Mouse (Mus musculus): ENCODE data around the gene Mrpl55. TPM values are rescaled to one million over a fixed set of nuclear protein-coding genes. Genes with fewer than 3 reads are reported as not detected.
A peak's percentile ranks its signal among the peaks of the same experiment; 100 is the strongest.

The Mrpl55 gene
- polyA plus RNA-seq, 1 experiment from 2014 or later, result 94.7 TPM

DNA sequence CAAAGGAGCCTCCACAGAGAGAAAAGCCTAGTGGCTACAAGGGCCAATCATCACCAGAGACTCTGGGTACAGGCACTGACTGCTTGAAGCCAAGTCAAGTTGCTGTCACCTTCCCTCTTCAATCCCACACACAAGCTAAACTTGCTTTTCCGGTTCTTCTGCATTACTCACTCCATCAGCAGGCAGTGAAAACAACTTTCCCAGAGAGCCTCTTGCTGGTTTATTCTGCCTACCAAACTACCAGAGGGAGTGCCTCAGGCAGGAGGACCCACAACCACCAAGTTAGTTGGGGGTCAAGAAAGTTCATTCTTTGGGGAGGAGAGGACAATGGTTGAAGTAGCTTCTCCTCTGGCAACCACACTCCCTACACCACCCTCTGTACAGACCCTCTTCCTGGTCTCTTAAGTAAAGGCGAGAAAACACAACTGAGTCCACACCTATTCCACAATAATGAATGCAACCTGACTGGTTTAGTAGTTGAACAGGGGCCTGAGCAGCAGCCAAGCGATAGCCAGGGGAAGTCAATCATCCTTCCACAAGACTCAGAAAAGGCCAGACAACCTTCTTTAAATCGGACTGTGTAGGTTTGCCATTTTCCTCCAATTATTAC, 16.2 kb downstream of the Mrpl55 start:
- Histone ChIP-seq H3K4me1 (replicated peaks) (0 out of 2 replicates have a peak, but pooled peaks cover 2% of the 10 kb centered on the region), H3K4me2 (no peak overlapping the region), H3K27me3 (no peaks in the 10 kb centered on the region), H3K27ac (0 out of 2 replicates have a peak overlapping the region, but pooled peaks have one; percentile 1), H3K4me3 (replicated peaks) (no peak overlapping the region), H3K9me3 (no peaks in the 10 kb centered on the region), H3K36me3 (peaks cover 69% of the 10 kb centered on the region), H3K9ac (replicated peaks) (no peak overlapping the region)
- ATAC-seq (ENCODE audit: insufficient number of reproducible peaks, insufficient read depth, low FRiP score, low TSS enrichment, low read depth), result no peak
- WGBS, result 83% methylated on average over 4 of the region's 4 CpGs

DNA sequence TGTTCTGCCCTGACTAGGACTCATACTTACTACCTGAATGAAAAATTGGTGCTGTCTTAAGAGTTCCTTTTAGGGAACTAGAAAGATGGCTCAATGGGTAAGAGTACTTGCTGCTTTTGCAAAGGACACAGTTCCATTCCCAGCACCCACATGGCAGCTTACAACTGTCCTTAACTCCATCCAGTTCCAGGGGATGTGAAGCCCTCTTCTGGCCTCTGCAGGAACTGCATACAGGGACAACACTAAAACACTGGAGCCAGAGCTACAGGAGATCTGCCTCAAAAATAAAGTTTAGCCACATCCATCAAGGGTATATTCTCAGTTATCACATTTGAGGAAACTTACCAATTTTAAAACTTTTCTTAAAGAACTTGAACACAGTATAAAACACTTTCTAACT, 16.8 kb downstream of the Mrpl55 start:
- no peak overlapping the region for H3K27ac ChIP-seq
- H3K4me1 ChIP-seq (replicated peaks), result peaks cover 8% of the 10 kb centered on the region; the same call in 1 of the 2 replicates
- no peak overlapping the region for H3K9ac ChIP-seq (replicated peaks)
- H3K9me3 ChIP-seq, result no peaks in the 10 kb centered on the region
- H3K36me3 ChIP-seq, result peaks cover 74% of the 10 kb centered on the region
- H3K27me3 ChIP-seq, result no peaks in the 10 kb centered on the region
- H3K4me2 ChIP-seq, result no peak overlapping the region
- no peak overlapping the region for H3K4me3 ChIP-seq (replicated peaks)
- no peak for ATAC-seq (ENCODE audit: insufficient number of reproducible peaks, insufficient read depth, low FRiP score, low TSS enrichment, low read depth)

DNA sequence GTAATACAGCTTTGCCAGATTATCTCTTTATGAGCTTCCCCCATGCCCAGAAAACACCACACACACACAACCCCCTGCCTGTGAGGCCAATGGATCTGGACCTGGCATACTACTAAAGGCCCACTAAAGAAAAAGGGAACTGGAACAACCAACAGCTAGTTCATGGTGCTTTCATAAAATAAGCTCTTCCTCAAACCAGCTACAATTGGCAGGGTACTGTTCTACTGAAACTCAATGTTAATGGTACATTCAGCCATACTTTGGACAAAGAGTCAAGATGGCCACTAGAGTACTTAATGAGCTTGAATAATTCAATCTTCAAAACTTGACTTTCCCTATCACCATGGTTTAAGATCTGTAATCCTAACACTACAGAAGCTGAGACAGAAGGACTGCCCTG, 19.3 kb downstream of the Mrpl55 start:
- peaks cover 53% of the 10 kb centered on the region for H3K36me3 ChIP-seq

DNA sequence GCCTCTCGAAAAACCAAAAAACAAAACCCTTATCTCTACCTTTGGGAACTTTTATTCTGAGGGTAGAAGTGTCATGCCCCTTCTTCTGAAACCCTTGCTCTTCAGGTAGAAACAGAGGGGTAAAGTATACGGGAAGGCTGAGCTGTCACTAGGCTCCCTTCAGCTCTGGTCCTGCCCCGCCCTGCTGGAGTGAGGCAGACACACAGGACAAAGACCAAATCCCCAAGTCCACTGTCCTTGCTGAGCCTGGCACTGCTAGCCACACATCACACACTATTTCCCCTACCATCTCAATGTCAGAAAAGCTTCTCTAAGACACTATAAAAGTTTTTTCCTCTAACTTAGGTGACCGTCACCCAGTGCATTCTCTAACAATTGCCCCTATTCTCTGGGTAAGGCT, 20.0 kb downstream of the Mrpl55 start:
- WGBS, result 89% methylated on average over 4 of the region's 4 CpGs
- Histone ChIP-seq H3K27me3 (no peaks in the 10 kb centered on the region), H3K4me3 (replicated peaks) (no peak overlapping the region), H3K4me1 (replicated peaks) (peaks cover 33% of the 10 kb centered on the region), H3K9ac (replicated peaks) (no peak overlapping the region), H3K9me3 (no peaks in the 10 kb centered on the region), H3K36me3 (peaks cover 49% of the 10 kb centered on the region), H3K27ac (no peak overlapping the region), H3K4me2 (no peak overlapping the region)
- no peak for ATAC-seq (ENCODE audit: insufficient number of reproducible peaks, insufficient read depth, low FRiP score, low TSS enrichment, low read depth)

More for the DNA sequence above, 19.3 kb downstream of the Mrpl55 start:
- Histone ChIP-seq H3K27me3 (no peaks in the 10 kb centered on the region), H3K9ac (replicated peaks) (no peak overlapping the region), H3K4me1 (replicated peaks) (peaks cover 28% of the 10 kb centered on the region), H3K4me2 (no peak overlapping the region), H3K27ac (no peak overlapping the region), H3K4me3 (replicated peaks) (no peak overlapping the region), H3K9me3 (no peaks in the 10 kb centered on the region)
- no peak for ATAC-seq (ENCODE audit: insufficient number of reproducible peaks, insufficient read depth, low FRiP score, low TSS enrichment, low read depth)

DNA sequence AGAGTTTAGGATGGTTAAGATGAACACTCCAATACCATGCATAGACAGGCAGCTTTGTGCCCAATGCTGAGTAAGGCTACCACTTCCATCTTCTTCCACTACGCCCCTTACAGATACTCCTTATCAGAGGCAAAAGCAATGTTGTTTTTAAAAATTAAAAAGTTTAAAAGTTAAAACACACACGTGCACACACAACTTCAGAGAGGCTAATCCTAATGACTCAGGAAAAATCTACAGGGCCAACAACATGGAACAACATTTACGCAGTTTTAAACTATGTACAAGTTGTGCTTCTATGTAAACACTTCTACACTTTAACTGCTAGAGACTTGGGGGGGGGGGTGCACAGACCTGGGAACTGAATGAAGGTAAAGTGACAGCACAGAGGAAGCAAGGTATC, 21.7 kb downstream of the Mrpl55 start:
- H3K9me3 ChIP-seq, result no peaks in the 10 kb centered on the region
- no peak overlapping the region for H3K9ac ChIP-seq (replicated peaks)
- H3K36me3 ChIP-seq, result peaks cover 33% of the 10 kb centered on the region
- WGBS, result 94% methylated on average over 3 of the region's 3 CpGs
- ATAC-seq (ENCODE audit: insufficient number of reproducible peaks, insufficient read depth, low FRiP score, low TSS enrichment, low read depth), result no peak
- no peak overlapping the region for H3K4me3 ChIP-seq (replicated peaks)
- H3K27ac ChIP-seq, result no peak overlapping the region
- H3K4me1 ChIP-seq (replicated peaks), result peaks cover 39% of the 10 kb centered on the region
- H3K4me2 ChIP-seq, result no peak overlapping the region
- H3K27me3 ChIP-seq, result no peaks in the 10 kb centered on the region

DNA sequence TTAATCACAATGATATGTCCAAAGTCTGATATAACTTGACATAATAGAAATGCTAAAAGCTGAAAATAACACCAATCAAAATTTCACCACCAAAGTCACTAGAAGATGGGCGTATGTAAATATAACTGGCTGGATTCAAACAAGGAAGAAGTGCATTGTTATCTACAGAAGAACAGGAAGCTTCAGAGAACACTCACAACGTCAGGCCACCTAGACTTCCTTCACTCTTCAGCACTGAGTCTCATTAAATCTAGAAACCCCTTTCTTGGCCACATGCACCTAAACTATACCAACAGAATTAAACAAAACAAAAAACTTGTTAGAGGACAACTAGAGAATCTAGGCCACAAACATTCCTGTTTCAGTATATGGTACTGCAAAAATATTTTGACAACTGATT, 22.2 kb downstream of the Mrpl55 start:
- ATAC-seq (ENCODE audit: insufficient number of reproducible peaks, insufficient read depth, low FRiP score, low TSS enrichment, low read depth), result no peak
- no peak overlapping the region for H3K4me2 ChIP-seq
- peaks cover 39% of the 10 kb centered on the region for H3K4me1 ChIP-seq (replicated peaks)
- 74% methylated on average over 2 of the region's 2 CpGs for WGBS
- peaks cover 29% of the 10 kb centered on the region for H3K36me3 ChIP-seq
- no peaks in the 10 kb centered on the region for H3K9me3 ChIP-seq
- H3K27ac ChIP-seq, result no peak overlapping the region
- no peaks in the 10 kb centered on the region for H3K27me3 ChIP-seq
- H3K9ac ChIP-seq (replicated peaks), result no peak overlapping the region
- no peak overlapping the region for H3K4me3 ChIP-seq (replicated peaks)

DNA sequence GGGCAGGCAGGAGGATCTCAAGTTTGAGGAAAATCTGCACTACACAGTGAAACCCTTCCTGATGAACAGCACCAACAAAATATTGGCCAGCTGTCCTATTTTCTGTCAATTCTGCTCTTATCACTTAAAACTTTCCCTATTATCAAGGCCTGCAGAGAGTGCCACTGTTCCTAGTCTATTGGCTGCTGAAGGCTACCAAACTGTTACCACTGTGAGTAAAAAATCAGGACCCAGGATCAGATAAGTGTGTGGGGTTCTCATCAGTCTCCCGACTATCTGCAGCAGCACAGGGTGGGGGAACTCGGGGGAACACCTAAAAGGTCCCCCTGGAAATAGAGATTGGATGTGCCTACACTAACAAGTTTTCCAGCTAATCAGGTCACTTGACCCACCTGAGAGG, 22.9 kb downstream of the Mrpl55 start:
- H3K4me3 ChIP-seq (replicated peaks), result no peak overlapping the region; the same call in 1 of the 2 replicates
- no peaks in the 10 kb centered on the region for H3K27me3 ChIP-seq
- peaks cover 39% of the 10 kb centered on the region for H3K4me1 ChIP-seq (replicated peaks)
- WGBS, result 85% methylated on average over 2 of the region's 2 CpGs
- H3K36me3 ChIP-seq, result peaks cover 23% of the 10 kb centered on the region
- 0 out of 2 replicates have a peak overlapping the region, but pooled peaks have one; percentile 27 for H3K9ac ChIP-seq (replicated peaks)
- peak overlapping the region; percentile 81 for H3K4me2 ChIP-seq
- no peak overlapping the region for H3K27ac ChIP-seq
- no peaks in the 10 kb centered on the region for H3K9me3 ChIP-seq
- no peak for ATAC-seq (ENCODE audit: insufficient number of reproducible peaks, insufficient read depth, low FRiP score, low TSS enrichment, low read depth)

DNA sequence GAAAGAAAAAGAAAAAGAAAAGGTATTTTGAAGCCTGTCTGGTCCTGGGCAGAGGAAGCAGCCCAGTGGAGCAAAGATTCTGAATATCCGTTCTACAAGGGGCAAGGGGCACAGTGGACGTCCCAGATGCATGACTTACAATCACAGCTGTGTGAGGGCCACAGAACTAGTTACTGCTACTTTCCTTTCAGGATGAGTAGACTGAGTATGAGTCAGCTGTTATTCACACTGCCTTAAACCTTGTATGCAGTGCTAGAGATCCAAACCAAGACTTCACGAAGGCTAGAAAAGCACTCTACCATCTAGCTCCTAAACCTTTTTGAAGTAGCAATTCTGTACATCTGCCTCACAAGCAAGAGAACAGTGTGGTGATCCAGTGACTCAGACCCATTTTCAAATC, 24.0 kb downstream of the Mrpl55 start:
- Histone ChIP-seq H3K9ac (replicated peaks) (peak overlapping the region; percentile 99), H3K4me3 (replicated peaks) (peak overlapping the region; percentile 99), H3K4me1 (replicated peaks) (peaks cover 39% of the 10 kb centered on the region), H3K27ac (no peak overlapping the region), H3K36me3 (peaks cover 15% of the 10 kb centered on the region), H3K27me3 (no peaks in the 10 kb centered on the region), H3K4me2 (peak overlapping the region; percentile 81), H3K9me3 (no peaks in the 10 kb centered on the region)
- WGBS, result 77% methylated on average over 3 of the region's 3 CpGs
- ATAC-seq (ENCODE audit: insufficient number of reproducible peaks, insufficient read depth, low FRiP score, low TSS enrichment, low read depth), result no peak

DNA sequence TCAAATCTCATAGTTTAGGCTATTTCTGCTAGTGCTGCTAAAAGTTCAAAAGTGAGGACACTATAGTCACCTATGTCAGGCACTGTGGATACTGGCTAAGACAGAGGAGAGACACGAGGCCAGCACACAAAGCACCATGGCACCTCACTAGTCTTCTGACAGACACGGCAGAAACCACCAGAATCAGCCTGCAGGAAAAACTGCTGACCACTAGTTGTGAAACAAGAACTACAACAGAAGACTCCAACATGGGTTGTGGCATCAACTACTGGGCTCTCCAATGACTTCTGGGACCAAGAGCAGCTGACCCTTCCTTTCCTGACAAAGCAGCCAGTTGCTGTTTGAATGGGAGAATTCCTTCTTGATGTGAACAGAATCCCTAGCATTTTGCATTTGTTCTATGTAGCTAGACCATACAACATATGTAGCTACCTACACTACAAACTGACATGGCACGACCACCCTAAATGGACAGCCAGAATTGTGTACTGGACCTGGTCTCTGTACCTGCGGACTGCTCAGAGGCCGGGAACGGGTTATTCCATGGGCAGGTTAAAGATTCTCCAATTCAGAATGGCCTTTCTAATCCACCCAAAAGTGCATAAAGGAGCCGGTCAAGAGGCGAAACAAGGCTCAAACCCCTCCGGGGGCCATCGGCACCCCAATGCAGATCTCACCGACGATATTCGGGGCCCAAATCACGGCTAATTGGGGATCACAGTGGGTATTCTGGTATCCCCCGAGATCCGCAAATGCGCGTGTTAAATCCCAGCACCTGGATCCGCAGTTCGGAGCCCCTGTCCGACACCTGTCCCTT, 24.7 kb downstream of the Mrpl55 start:
- peaks cover 39% of the 10 kb centered on the region for H3K4me1 ChIP-seq (replicated peaks)
- WGBS, result 5% methylated on average over 21 of the region's 21 CpGs
- H3K9me3 ChIP-seq, result no peaks in the 10 kb centered on the region
- peak overlapping the region; percentile 99 for H3K9ac ChIP-seq (replicated peaks)
- peak overlapping the region; percentile 81 for H3K4me2 ChIP-seq
- peaks cover 15% of the 10 kb centered on the region for H3K36me3 ChIP-seq
- no peak for ATAC-seq (ENCODE audit: insufficient number of reproducible peaks, insufficient read depth, low FRiP score, low TSS enrichment, low read depth)
- H3K27ac ChIP-seq, result peak overlapping the region; percentile 97
- H3K27me3 ChIP-seq, result no peaks in the 10 kb centered on the region
- peak overlapping the region; percentile 99 for H3K4me3 ChIP-seq (replicated peaks)

DNA sequence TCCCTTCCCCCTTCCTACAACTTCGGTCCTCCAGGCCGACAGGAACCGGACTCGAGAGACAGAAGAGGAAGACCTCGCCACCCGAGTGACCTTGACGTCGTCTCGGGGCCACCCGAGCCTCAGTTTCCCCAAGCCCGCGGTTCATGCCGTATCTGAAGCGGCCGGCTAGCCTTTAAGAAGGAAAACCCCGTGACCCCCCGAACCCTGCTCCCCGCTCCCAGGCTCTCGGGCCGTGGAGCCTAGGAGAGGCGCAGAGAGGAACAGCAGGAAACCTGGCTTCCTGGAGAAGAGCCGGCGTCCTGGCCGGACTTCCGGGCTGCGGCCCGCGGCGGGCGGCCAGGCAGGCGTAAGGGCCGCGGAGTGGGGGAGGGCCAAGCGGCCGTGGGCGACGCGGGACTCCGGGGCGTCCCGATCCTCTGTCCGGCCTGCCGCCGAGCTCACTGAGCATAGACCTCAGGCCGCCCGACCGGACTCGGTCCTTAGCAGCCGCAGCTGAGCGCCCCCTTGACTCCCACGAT, 25.4 kb downstream of the Mrpl55 start:
- peak; percentile 71 for ATAC-seq (ENCODE audit: insufficient number of reproducible peaks, insufficient read depth, low FRiP score, low TSS enrichment, low read depth)
- Histone ChIP-seq H3K9me3 (no peaks in the 10 kb centered on the region), H3K4me3 (replicated peaks) (peak overlapping the region; percentile 99), H3K27ac (peak overlapping the region; percentile 97), H3K4me2 (peak overlapping the region; percentile 81), H3K36me3 (peaks cover 14% of the 10 kb centered on the region), H3K4me1 (replicated peaks) (peaks cover 39% of the 10 kb centered on the region), H3K27me3 (no peaks in the 10 kb centered on the region), H3K9ac (replicated peaks) (peak overlapping the region; percentile 99)
- under 1% methylated on average over 47 of the region's 51 CpGs for WGBS

DNA sequence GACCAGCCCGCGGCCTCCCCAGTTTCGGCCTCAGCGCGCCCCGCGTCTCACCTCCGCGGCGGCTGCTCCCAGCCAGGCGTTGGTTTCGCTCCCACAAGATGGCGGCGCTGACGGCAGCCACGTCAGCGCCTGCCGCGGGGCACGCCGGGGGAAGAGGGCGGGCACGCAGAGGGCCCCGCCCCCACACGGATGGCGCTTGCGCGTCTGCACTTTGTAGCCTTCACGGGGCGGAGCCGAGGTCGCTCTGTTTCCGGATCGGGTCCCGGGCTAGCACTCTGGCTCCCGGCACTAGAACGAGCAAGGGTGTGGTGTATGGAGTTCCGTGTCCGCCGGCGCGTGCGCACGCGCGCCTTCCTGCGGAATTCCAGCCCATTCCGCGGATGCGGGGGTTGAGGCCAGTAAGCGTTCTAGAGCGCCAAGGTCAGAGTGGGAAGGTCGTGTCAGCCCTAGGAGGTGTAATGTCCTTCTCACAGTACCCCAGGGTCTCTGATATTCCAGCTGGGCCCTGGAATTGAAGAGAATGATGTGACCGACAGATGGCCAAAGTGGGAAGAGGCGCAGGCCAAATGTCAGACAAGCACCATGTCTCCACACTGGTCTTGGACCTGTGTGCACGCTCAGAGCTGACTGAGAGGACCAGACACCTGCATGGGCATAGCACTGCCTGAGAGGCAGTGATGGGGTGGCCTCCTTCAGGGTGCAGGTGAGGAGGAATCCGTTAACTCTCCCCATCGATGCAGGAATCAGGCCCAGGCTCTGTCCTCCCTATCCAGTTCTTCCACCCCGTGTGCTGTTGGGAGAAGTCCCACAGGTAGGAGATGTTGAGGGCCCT, 26.1 kb downstream of the Mrpl55 start, which contains the start of gene Arf1:
Gene Arf1 (minus strand): TSS at position 149 of the 832 bp plus-strand sequence.
- H3K4me1 ChIP-seq (replicated peaks), result peaks cover 38% of the 10 kb centered on the region
- H3K36me3 ChIP-seq, result peaks cover 9% of the 10 kb centered on the region
- no peaks in the 10 kb centered on the region for H3K9me3 ChIP-seq
- H3K4me2 ChIP-seq, result peak within 1 kb of the TSS; percentile 81
- H3K4me3 ChIP-seq (replicated peaks), result peak within 1 kb of the TSS; percentile 99
- peak; percentile 94 for ATAC-seq (ENCODE audit: insufficient number of reproducible peaks, insufficient read depth, low FRiP score, low TSS enrichment, low read depth)
- H3K27me3 ChIP-seq, result peaks cover 3% of the 10 kb centered on the region; the same call in 1 of the 2 replicates
- H3K9ac ChIP-seq (replicated peaks), result peak within 1 kb of the TSS; percentile 99
- 5% methylated on average over 59 of the region's 59 CpGs for WGBS
- H3K27ac ChIP-seq, result peak within 1 kb of the TSS; percentile 97
